Mouse (Mus musculus): ENCODE measurements around the gene Zc3h7b.

The Zc3h7b gene

DNA sequence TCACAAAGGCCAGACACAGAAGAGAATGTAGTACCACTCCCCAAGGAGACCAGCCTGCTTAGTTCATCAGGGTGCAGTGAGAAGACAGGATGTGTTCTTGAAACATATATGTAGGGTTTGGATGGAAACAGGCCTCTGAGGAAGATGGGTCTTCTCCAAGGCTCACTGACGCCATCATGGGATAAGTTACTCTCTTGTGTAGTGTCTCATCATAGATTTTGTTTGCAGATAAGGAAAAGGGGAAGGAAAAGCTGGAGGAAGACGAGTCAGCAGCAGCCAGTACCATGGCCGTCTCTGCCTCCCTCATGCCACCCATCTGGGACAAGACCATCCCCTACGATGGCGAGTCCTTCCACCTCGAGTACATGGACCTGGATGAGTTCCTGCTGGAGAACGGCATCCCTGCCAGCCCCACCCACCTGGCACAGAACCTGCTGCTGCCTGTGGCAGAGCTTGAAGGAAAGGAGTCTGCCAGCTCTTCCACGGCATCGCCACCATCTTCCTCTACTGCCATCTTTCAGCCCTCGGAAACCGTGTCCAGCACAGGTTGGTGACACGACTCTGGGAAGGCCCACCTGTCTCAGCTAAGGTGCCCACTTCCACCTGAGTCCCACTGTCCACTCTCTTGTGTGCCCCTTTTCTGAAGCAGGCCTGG lies 70.0 kb downstream of the Zc3h7b start:
- no peak for DNase-seq (ENCODE audit: low read depth)

DNA sequence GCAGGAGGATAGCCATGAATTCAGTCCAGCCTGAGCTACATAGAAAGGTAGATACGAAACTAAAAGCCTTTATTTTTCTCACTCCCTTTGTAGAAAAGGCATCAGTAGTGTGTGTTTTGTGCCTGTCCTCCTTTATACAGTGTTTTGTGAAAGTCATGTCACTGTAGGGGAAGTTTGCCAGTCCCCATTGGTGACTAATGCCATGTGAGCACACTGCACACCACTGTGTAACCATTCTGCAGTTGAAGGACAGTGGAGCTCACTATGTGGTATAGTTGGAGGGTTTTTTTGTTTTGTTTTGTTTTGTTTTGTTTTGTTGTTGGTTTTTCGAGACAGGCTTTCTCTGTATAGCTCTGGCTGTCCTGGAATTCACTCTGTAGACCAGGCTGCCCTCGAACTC lies 73.5 kb downstream of the Zc3h7b start:
- no peak for DNase-seq (ENCODE audit: low read depth)

GRCm38 (mm10) chr15:81822631-81823030 lies 77.8 kb downstream of the Zc3h7b start:
- no peak for DNase-seq (ENCODE audit: low read depth)

DNA sequence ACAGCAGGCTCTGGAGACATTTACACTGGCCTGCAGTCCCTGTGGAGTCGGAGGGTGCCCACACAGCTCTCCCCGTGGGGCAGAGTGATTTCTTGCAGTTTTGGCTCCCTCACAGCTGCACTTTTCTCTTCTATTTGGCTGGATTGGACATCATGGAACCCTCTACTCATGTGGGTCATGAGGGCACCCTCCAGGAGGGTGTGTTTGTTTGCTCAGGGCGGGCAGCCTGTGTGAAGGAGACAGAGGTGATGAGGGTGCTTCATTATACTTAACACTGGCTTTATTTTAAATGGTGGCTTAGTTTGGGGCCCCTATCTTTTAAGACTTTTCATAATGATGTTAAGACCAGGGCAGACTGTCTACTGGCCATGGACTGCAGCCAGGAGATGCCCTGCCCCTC lies 80.0 kb downstream of the Zc3h7b start:
- DNase-seq (ENCODE audit: low read depth): no peak

DNA sequence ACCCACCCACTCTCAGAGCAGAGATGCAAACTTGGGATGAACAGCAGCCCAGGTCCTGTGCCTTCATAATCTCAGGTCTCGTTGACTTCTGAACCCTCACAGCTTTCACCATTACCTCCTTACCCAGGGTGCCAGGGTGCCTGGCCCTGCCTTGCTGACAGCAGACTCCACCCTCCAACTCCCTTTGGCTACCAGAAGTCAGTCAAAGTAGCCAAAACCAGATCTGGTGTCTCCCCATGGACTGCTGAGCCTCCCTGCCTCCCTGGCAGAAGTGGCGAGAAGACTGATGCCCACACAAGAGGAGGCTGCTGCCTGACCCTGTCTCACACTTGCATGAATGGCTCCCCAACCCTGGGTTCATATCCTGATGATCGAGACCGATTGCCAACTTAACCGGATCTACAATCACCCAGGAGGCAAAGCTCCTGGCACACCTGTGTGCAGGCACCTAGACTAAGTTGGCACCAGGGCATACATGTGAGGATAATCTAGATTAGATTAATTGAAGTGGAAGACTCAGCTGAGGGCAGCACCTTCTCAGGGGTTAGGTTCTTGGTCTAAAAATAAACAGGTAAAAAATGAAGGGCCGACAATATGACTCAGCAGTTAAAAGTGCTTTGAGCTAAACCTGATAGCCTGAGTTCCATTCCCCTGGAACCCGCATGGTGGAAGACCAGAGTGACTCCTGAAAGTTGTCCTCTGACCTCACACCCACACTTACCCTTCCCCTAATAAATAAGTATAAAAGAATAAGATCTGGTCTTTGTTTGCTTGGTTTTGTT lies 83.8 kb downstream of the Zc3h7b start:
- DNase-seq (ENCODE audit: low read depth): no peak

DNA sequence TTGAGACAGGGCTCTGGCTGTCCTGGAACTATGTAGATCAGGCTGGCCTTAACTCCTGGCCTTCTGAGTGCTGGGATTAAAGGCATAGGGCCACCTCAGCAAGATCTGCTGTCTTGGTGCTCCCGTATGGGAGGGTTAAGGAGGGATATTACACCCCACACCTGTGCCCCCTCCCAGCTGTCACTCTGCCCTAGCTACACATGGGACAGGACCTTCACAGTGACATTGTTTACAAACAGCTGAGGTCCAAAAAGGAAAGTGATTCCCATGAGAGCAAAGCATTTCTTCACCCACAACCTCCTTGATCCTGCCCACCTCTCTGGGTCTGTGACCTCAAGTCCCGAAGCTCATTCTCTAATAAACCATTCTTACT lies 84.3 kb downstream of the Zc3h7b start:
- no peak for DNase-seq (ENCODE audit: low read depth)

DNA sequence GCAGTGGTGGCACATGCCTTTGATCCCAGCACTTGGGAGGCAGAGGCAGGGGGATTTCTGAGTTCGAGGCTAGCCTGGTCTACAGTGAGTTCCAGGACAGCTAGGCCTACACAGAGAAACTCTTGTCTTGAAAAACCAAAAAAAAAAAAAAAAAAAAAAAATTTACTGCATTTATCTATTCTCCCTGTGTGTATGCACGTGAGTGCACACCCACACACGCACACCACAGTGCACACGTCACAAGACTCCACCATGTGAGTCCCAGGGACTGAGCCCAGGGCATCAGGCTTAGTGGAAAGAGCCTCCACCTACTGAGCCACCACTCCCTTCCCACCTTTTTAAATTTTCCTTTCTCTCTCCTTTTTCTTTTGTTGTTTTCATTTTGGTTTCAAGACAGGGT lies 85.7 kb downstream of the Zc3h7b start:
- DNase-seq (ENCODE audit: low read depth): no peak

DNA sequence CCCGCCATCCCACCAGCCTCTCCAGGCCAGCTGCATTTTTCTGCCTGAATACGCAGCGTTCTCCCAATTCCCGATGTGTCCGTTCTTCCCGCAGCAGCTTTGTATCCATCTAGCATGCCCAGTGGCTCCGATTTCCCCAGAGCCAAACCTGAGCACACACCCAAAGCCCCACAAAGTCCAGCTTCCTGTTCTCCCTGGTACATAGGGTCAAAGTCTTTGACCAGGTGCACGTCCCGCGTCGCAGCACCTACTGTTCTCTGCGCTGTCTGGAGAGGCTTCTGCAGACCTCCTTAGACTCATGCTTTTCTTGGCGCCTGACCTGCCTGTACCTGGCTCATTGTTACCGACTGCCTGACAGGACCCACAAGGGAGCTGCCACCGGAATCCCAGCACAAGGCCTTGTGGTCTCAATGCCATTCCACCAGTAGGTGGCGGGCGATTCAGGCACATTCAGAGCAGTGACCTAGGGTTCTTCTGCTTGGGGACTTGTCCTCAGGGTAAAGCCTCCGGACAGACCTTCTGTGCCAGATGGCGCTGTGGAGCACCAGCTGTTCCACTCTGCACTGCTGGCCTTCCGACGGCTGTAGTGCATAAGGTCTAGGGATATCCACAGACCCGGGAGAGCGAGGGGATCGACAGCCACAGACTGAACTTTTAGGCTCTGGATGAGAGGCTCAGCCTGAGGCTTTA lies 86.4 kb downstream of the Zc3h7b start:
- DNase-seq (ENCODE audit: low read depth): peak; percentile 84

GRCm38 (mm10) chr15:81832219-81832618 lies 87.4 kb downstream of the Zc3h7b start:
- DNase-seq (ENCODE audit: low read depth): no peak

GRCm38 (mm10) chr15:81833481-81833880 lies 88.6 kb downstream of the Zc3h7b start:
- no peak for DNase-seq (ENCODE audit: low read depth)

DNA sequence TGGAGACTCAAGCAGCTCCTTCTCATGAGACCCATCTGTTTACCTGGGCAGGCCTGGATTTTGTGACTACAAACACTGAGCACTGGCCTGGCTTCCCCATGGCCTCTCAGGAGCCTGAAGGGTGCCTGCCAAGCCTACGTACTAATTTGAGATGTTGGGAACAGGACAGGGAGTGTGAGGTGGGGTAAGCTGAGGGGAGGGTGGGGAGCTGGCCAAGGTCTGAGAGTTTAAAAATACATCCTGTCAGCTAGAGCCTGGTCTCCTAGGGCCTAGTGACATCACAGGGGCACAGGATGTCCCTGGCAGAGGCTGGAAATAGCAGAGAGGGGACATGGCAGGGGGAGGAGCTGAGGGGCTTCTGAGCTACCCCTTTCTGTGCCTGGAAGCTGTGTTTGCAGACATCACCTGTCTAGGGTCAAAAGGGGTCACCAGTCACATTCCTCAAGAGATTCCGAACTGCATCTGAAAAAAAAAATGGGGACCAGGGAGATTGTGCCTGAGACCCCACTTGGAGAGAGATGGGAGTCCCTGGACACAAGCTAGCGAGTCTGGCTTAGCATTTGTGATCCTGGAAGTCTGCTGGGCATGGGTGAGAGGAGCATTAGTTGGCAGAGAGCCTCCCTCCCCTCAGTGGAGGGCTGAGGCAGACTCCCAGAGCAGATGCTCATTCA lies 89.4 kb downstream of the Zc3h7b start:
- no peak for DNase-seq (ENCODE audit: low read depth)

DNA sequence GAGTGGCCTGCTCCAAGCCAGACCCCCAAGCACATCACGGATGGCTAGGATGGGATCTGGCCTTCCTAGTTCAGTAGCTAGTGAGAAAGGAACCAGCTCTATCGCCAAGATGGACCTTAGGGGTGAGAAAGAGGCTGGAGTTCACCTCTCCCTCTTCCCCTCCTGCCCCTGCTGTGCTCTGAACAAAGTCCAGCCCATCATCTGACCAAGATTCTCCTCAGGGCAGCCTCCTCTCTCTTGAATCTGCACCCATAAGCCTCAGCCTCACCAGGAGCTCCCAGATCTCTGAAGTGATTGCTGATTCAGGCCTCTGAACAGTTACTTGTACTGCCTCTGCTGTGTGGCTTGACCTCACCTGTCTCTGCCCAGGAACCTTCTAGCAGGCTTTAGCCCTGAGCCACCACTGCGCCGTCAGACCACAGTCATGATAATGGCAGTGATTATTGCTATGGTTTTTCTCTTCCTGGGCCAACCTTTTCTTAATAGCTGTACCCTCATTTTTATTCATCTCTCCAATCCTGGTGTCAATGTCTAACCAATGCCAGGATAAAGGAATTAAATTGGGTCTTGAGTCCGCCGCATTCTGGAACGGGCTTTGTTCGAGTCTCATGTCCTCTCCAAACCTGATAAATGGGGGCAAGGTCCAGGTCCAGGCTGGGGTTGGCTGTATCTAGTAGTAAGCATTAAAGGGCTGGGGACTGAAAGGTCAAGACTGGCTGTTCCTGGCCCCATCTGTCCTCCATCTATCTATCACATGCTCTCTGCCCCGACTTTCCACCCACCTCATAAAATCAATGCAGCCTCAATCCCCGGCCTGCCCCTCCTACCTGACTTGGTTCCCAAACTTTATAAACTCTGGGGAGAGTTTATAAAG lies 90.4 kb downstream of the Zc3h7b start:
- DNase-seq (ENCODE audit: low read depth): no peak

DNA sequence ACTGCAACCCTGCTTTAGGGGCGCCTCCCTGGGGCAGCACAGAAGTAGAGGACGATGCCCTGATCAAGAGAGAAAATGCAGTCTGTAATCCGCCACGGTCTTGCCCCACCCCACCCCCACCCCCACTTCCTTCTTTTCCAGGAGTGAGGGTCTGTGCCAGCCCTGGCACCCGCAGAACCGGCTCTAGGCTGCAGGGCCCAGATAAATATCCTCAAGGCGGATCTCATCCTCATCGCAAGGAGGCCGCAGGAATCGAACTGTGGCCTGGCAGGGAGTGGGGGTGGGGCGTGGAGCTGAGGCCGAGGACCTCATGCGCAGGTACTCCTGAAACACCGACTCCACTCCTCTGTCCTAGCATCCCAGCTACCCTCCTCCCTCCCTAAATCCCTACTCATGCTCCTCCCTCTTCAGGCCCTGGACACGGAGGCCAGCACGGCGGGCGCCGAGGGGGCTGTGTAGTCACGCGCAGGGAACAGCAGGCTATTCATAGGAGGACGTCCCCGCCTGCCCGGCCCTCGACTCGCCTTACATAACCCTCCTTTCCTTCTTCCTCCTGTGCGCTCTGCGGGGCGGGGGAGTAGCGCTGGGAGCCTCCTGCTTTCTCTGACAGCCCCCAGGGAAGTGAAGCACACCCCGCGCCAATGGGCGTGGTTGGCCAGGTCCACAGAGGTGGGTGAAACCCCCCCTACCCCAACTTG lies 91.4 kb downstream of the Zc3h7b start:
- DNase-seq (ENCODE audit: low read depth): peak; percentile 72

DNA sequence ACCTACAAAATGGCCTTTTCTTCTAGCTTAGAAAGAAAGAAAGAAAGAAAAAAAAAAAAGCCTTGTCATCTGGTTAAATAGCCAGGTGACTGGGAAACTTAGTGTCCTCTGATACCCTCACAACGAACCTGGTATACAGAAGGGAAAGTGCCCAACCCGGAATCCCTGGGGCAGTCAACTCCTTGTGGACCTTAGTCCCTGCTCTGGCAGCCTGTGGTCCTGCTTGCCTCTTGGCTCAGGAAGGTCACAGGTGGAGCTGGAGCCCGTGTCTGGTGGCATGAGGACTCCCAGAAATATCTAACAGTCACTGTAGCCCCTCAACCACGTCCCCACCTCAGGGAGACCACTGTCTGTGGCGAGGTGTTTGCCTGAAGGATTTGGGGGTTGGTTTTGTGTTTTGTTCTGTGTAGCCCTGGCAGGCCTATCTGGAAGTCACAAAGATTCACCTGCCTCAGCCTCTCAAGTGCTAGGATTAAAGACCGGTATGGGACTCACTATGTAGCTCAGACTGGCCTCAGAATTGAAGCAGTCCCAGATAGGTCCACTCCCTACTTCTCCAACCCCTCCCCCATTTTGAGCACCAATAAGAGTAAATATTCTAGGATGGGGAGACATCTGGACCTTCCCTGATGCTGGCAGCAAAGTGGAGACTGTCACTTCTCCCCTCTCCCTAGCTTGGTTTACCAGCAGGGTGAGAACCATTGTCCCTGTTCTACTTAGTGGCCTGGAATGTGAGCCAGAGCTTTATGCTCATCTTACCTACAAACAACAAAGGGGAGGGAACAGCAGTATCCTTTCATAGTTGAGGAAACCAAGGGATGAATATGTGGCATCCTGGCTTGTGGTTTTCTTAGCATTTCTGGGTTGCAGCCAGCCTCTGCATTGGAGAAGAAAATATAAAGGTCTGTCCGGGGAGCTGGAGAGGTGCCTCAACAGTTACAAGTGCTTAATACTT lies 92.4 kb downstream of the Zc3h7b start:
- no peak for DNase-seq (ENCODE audit: low read depth)

GRCm38 (mm10) chr15:81838554-81839235 lies 93.8 kb downstream of the Zc3h7b start:
- no peak for DNase-seq (ENCODE audit: low read depth)

DNA sequence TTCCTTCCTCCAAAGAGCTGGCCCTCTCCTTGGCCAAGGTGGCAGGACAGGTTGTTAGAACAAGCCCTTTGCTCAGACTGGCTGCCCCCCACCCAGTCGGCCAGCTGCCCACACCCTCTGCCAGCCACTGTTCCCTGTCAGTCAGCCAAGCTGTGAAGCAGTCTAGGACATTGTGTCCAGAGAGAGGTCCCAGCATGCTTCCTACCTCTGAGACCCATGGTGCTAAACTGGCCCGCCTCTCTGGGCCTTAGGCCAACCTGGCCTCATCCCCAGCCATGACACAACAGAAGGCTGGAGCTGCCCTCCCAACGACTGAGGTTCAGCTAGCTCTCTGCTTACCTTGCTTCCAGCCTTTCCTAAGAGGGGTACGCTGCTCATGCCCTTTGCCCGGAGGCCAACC lies 94.8 kb downstream of the Zc3h7b start:
- peak; percentile 78 for DNase-seq (ENCODE audit: low read depth)

GRCm38 (mm10) chr15:81840306-81840705 lies 95.4 kb downstream of the Zc3h7b start:
- DNase-seq (ENCODE audit: low read depth): no peak

DNA sequence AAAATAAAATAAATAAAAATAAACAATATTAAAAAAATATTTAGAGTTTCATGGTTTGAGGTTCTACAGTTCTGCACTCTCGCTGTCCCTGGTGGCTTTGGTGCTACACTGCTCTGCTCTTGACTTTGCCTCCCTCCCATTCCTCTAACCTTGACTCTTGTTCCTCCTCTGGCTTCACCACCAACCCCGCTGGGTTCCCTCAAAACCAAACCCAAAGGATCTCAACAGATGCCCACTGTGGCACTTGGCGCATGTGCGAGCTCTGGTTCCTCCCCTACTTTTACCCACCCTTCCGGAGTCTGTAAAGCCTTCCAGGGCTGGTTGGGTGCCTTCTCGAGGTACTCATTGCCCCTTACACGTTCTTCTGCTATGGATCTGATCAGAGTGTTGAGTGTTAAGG lies 97.4 kb downstream of the Zc3h7b start:
- DNase-seq (ENCODE audit: low read depth): no peak

GRCm38 (mm10) chr15:81845033-81845625 lies 100.3 kb downstream of the Zc3h7b start:
- no peak for DNase-seq (ENCODE audit: low read depth)
